Mouse (Mus musculus) MEL (cell line): Measurements from ENCODE around the gene Hmgb1. TPM values are rescaled to one million over a fixed set of nuclear protein-coding genes. Genes with fewer than 3 reads are reported as not detected.
A peak's percentile ranks its signal among the peaks of the same experiment; 100 is the strongest.

ENCODE experiments used
- DNase-seq: peaks from one replicate; pipeline ENCODE4 v3.0.0; 2011; ENCODE audit warnings: low read depth, low spot score
- H3K27ac ChIP-seq: 2 replicates; pipeline ENCODE4 v1.5.1; 2012; ENCODE audit warnings: low read depth, mild to moderate bottlenecking, control low read depth, low read length, moderate library complexity; ENCODE audit not compliant: control insufficient read depth
- H3K27me3 ChIP-seq, 2 experiments: fragments of 150-350 bp in 1 of 2; sonication (generic) in 1 of 2; 2 replicates each; pipeline ENCODE4 v1.6.1; 2012; ENCODE audit warnings: low read length in 2 of 2, mild to moderate bottlenecking in 2 of 2, improper control_type of control experiment in 1 of 2, moderate library complexity in 1 of 2; ENCODE audit not compliant: insufficient read depth in 2 of 2, control insufficient read depth in 1 of 2
- H3K36me3 ChIP-seq, 2 experiments: 2 replicates each; pipeline ENCODE4 v1.6.1; 2012 to 2014; ENCODE audit warnings: low read length in 2 of 2, improper control_type of control experiment in 1 of 2, inconsistent platforms in 1 of 2, mild to moderate bottlenecking in 1 of 2; ENCODE audit not compliant: insufficient read depth in 2 of 2, control insufficient read depth in 1 of 2
- H3K4me1 ChIP-seq, 2 experiments: fragments of 150-350 bp in 1 of 2; sonication (generic) in 1 of 2; 2 replicates each; pipeline ENCODE4 v1.6.1; 2012; ENCODE audit warnings: low read length in 2 of 2, improper control_type of control experiment in 1 of 2, mild to moderate bottlenecking in 1 of 2; ENCODE audit not compliant: insufficient read depth in 2 of 2, control insufficient read depth in 1 of 2
- H3K4me3 ChIP-seq, 2 experiments: fragments of 150-350 bp in 1 of 2; sonication (generic) in 1 of 2; 2 replicates each; pipeline ENCODE4 v1.5.1; 2012; ENCODE audit warnings: low read depth in 2 of 2, low read length in 2 of 2, mild to moderate bottlenecking in 2 of 2, moderate library complexity in 2 of 2, control low read depth in 1 of 2, improper control_type of control experiment in 1 of 2; ENCODE audit not compliant: control insufficient read depth in 1 of 2, insufficient read depth in 1 of 2
- H3K79me2 ChIP-seq: 2 replicates; pipeline ENCODE4 v1.6.1; 2012; ENCODE audit warnings: mild to moderate bottlenecking, low read length, moderate library complexity; ENCODE audit not compliant: control insufficient read depth, poor library complexity, insufficient read depth
- H3K9ac ChIP-seq: 2 replicates; pipeline ENCODE4 v1.6.1; 2012; ENCODE audit warnings: low read depth, mild to moderate bottlenecking, control low read depth, low read length, moderate library complexity; ENCODE audit not compliant: control insufficient read depth, poor library complexity, severe bottlenecking
- H3K9me3 ChIP-seq: fragments of 150-350 bp; sonication (generic); replicated peaks from 2 replicates; pipeline ENCODE4 v1.6.1; 2012; ENCODE audit warnings: mild to moderate bottlenecking, low read length, improper control_type of control experiment, moderate library complexity; ENCODE audit not compliant: insufficient read depth
- BHLHE40 ChIP-seq: IDR thresholded peaks from 2 replicates; pipeline ENCODE4 v1.6.1; 2012; ENCODE audit warnings: low read depth, mild to moderate bottlenecking, inconsistent platforms, low read length, improper control_type of control experiment, borderline replicate concordance
- ELF1 ChIP-seq: IDR thresholded peaks from 2 replicates; pipeline ENCODE4 v1.6.1; 2014; ENCODE audit warnings: low read depth, mild to moderate bottlenecking, inconsistent platforms, low read length, improper control_type of control experiment, moderate library complexity
- EP300 ChIP-seq, 2 experiments: IDR thresholded peaks; 2 replicates each; pipeline ENCODE4 v1.6.1; 2011; ENCODE audit warnings: improper control_type of control experiment in 2 of 2, low read length in 2 of 2, low read depth in 1 of 2, mild to moderate bottlenecking in 1 of 2
- ETS1 ChIP-seq: IDR thresholded peaks from 2 replicates; pipeline ENCODE4 v1.6.1; 2012; ENCODE audit warnings: low read depth, mild to moderate bottlenecking, inconsistent platforms, low read length, improper control_type of control experiment, moderate library complexity
- GATA1 ChIP-seq: IDR thresholded peaks from 2 replicates; pipeline ENCODE4 v1.6.1; 2011; ENCODE audit warnings: low read depth, low read length, improper control_type of control experiment
- JUND ChIP-seq: IDR thresholded peaks from 2 replicates; pipeline ENCODE4 v1.6.1; 2011; ENCODE audit warnings: low read depth, mild to moderate bottlenecking, improper control_type of control experiment, low read length
- MAX ChIP-seq: IDR thresholded peaks from 2 replicates; pipeline ENCODE4 v1.6.1; 2011; ENCODE audit warnings: low read length, improper control_type of control experiment
- MEF2A ChIP-seq: IDR thresholded peaks from 2 replicates; pipeline ENCODE4 v1.6.1; 2014; ENCODE audit warnings: low read depth, mild to moderate bottlenecking, inconsistent platforms, low read length, improper control_type of control experiment; ENCODE audit not compliant: poor library complexity, insufficient replicate concordance, severe bottlenecking; ENCODE audit errors: extremely low read depth
- MXI1 ChIP-seq: IDR thresholded peaks from 2 replicates; pipeline ENCODE4 v1.6.1; 2011; ENCODE audit warnings: mild to moderate bottlenecking, low read depth, low read length, improper control_type of control experiment
- MYB ChIP-seq: IDR thresholded peaks from 2 replicates; pipeline ENCODE4 v1.6.1; 2011; ENCODE audit warnings: mild to moderate bottlenecking, low read depth, low read length, improper control_type of control experiment
- POLR2AphosphoS2 ChIP-seq: IDR thresholded peaks from 2 replicates; pipeline ENCODE4 v1.6.1; 2011; ENCODE audit warnings: low read length, improper control_type of control experiment
- RAD21 ChIP-seq: IDR thresholded peaks from 2 replicates; pipeline ENCODE4 v1.6.1; 2011; ENCODE audit warnings: mild to moderate bottlenecking, low read depth, low read length, improper control_type of control experiment
- RCOR1 ChIP-seq: IDR thresholded peaks from 2 replicates; pipeline ENCODE4 v1.6.1; 2012; ENCODE audit warnings: low read depth, mild to moderate bottlenecking, inconsistent platforms, low read length, improper control_type of control experiment
- SIN3A ChIP-seq: IDR thresholded peaks from 2 replicates; pipeline ENCODE4 v1.6.1; 2012; ENCODE audit warnings: low read length, improper control_type of control experiment, inconsistent platforms
- SMC3 ChIP-seq: IDR thresholded peaks from 2 replicates; pipeline ENCODE4 v1.6.1; 2011; ENCODE audit warnings: low read depth, low read length, improper control_type of control experiment
- TAL1 ChIP-seq: IDR thresholded peaks from 2 replicates; pipeline ENCODE4 v1.6.1; 2012; ENCODE audit warnings: mild to moderate bottlenecking, inconsistent platforms, low read length, moderate library complexity, mixed read lengths
- TBP ChIP-seq: IDR thresholded peaks from 2 replicates; pipeline ENCODE4 v1.8.0; 2011; ENCODE audit warnings: low read depth, low read length, improper control_type of control experiment
- UBTF ChIP-seq: IDR thresholded peaks from 2 replicates; pipeline ENCODE4 v1.6.1; 2012; ENCODE audit warnings: low read depth, mild to moderate bottlenecking, inconsistent platforms, low read length, improper control_type of control experiment, moderate library complexity, borderline replicate concordance; ENCODE audit not compliant: insufficient read depth
- ZKSCAN1 ChIP-seq: IDR thresholded peaks from 2 replicates; pipeline ENCODE4 v1.6.1; 2012; ENCODE audit warnings: low read depth, mild to moderate bottlenecking, inconsistent platforms, low read length, improper control_type of control experiment, moderate library complexity
- ZNF384 ChIP-seq: IDR thresholded peaks from 2 replicates; pipeline ENCODE4 v1.6.1; 2012; ENCODE audit warnings: low read depth, mild to moderate bottlenecking, inconsistent platforms, low read length, improper control_type of control experiment
- polyA plus RNA-seq, 2 experiments: library from polyadenylated mRNA; stranded (reverse) in 1 of 2; unstranded in 1 of 2; fragments of >175 nt in 1 of 2; fragments of >200 nt in 1 of 2; gene quantifications; 2 replicates each; pipeline versions ENCODE4 v1.2.1 to v1.2.4; 2012; ENCODE audit warnings: low replicate concordance in 2 of 2, low read depth in 1 of 2; ENCODE audit not compliant: insufficient read length in 2 of 2, insufficient read depth in 1 of 2, missing spikeins in 1 of 2
- total RNA-seq: library from RNA; depleted of rRNA; stranded (reverse); fragments of 300-350 nt; gene quantifications from 2 replicates; pipeline ENCODE4 v1.2.3, GENCODE M21; 2012

Hmgb1 gene
- total and polyA plus RNA-seq, 3 experiments: 600 to 678 TPM; not detected in 1

DNA sequence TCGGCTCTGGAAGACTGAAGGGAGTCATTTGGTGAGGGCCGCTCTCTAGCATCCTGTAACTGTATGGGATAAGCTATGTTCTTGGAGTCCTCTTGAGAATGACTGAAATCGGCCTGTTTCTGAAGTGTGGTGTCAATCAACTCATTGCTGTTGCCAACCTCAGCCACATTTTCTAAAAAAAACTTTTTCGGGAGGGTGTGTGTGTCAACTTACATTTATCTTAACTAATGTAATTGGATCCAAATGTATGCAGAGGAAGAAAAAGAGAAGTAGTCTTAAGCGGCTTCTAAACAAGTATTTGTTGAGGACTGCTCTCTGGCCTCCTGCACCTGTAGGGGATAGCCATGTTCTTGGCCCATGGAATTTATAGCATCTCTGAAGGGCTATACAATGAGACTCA, 6.2 kb downstream of the Hmgb1 start:
- Histone ChIP-seq H3K9me3 (no peaks in the 10 kb centered on the region), H3K9ac (peak overlapping the region; percentile 33), H3K4me1 (peaks cover 19 to 22% of the 10 kb centered on the region in 2 experiments), H3K27ac (peak overlapping the region; percentile 42; the same call in 1 of the 2 replicates), H3K27me3 (no peaks in the 10 kb centered on the region), H3K79me2 (0 out of 2 replicates have a peak, but pooled peaks cover 2% of the 10 kb centered on the region), H3K36me3 (peaks cover 0 to 35% of the 10 kb centered on the region in 2 experiments; a peak in 2 of 4 replicates), H3K4me3 (peak overlapping the region; percentile 18 to 38)
- peak; percentile 84 for DNase-seq
- TF ChIP-seq EP300 (IDR thresholded peaks at IDR 0.05; ENCODE audit: low read depth in 1 of 2, low read length in 2 of 2): peak; percentile 22 to 57; a peak in 3 of 4 replicates
- TF ChIP-seq JUND: no peak
- peak; percentile 39; the same call in 1 of the 2 replicates for TF ChIP-seq RCOR1
- peak; percentile 70; the same call in 1 of the 2 replicates for TF ChIP-seq MEF2A
- peak; percentile 81 for TF ChIP-seq TBP
- no peak for TF ChIP-seq MAX
- TF ChIP-seq MXI1: peak; percentile 36; the same call in 1 of the 2 replicates
- no peak for TF ChIP-seq ZKSCAN1
- TF ChIP-seq ETS1: peak; percentile 60; the same call in 1 of the 2 replicates
- peak; percentile 35; the same call in 1 of the 2 replicates for TF ChIP-seq GATA1
- TF ChIP-seq ZNF384: peak; percentile 88
- no peak for TF ChIP-seq POLR2AphosphoS2

DNA sequence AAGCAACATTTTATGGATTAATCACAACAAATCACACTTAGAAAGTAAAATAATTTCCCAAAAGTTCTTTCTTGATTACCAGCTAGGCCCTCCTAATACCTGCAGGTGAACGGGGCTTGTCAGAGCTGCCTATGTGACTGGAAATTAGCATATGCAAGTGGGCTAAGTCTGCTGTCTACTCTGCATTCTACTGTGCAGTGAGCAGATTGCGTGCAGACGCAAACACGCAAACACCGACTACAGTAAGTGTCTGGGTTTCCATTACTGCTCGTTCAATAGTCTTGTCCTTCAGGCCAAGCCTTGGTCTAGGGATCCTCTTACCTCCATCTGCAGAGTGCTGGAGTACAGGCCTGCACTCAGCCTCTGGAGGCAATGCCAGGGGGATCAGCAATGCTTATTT, 8.6 kb downstream of the Hmgb1 start:
- Histone ChIP-seq H3K27me3 (no peaks in the 10 kb centered on the region), H3K36me3 (peaks cover 0 to 17% of the 10 kb centered on the region in 2 experiments; a peak in 2 of 4 replicates), H3K79me2 (no peaks in the 10 kb centered on the region), H3K27ac (no peak overlapping the region), H3K4me1 (peaks cover 12 to 16% of the 10 kb centered on the region in 2 experiments), H3K9me3 (no peaks in the 10 kb centered on the region), H3K4me3 (no peak overlapping the region)
- TF ChIP-seq MXI1: no peak
- no peak for TF ChIP-seq MAX
- TF ChIP-seq BHLHE40: no peak
- TF ChIP-seq SIN3A: no peak
- TF ChIP-seq ELF1: no peak
- TF ChIP-seq ZNF384: no peak
- TF ChIP-seq EP300 (IDR thresholded peaks at IDR 0.05; ENCODE audit: low read depth in 1 of 2, low read length in 2 of 2): no peak
- TF ChIP-seq SMC3: no peak
- TF ChIP-seq RAD21: no peak
- no peak for TF ChIP-seq MYB
- TF ChIP-seq UBTF: no peak
- TF ChIP-seq TAL1: no peak
- TF ChIP-seq GATA1: no peak
- TF ChIP-seq, all 39 proteins: peak for 0
- H3K9ac ChIP-seq: no peak overlapping the region
- DNase-seq: no peak
